Comparison of ENCODE assay signal across 10 mouse cellular contexts in genomic region chr13:29637788-29638187, GRCm38 (mm10).
DNase-seq lines count a peak whose midpoint lies in the region; ATAC-seq and TF ChIP-seq lines count a peak whose summit lies in the region.
"Had no signal": no experiment of that assay in that cellular context is flagged by ENCODE, and none has a peak within 500 bp of the region (broad histone marks: within the 10 kb centered on the region; RNA-seq: fewer than 3 reads in every experiment).

No protein-coding gene starts in this region.

- peak; percentile 99 for TF ChIP-seq EP300 in heart, postnatal 0 days (IDR thresholded peaks at IDR 0.05; ENCODE audit: low read depth)

- no peaks in the 10 kb centered on the region for H3K27me3 ChIP-seq in liver, adult 2 months (ENCODE audit: control insufficient read depth, insufficient read depth, low read length)
- no peaks in the 10 kb centered on the region for H3K27me3 ChIP-seq in liver, embryonic 12.5 days (replicated peaks)
- H3K27me3 ChIP-seq in heart, postnatal 0 days (ENCODE audit: control insufficient read depth, insufficient read depth, low read length), result no peaks in the 10 kb centered on the region
- no peaks in the 10 kb centered on the region for H3K27me3 ChIP-seq in hindbrain, embryonic 13.5 days

- H3K27ac ChIP-seq in liver, adult 2 months (replicated peaks; ENCODE audit: insufficient read depth, low read depth, low read length), result no peak overlapping the region
- H3K27ac ChIP-seq in liver, embryonic 12.5 days, result no peak overlapping the region
- peak overlapping the region; percentile 91 for H3K27ac ChIP-seq in heart, postnatal 0 days (ENCODE audit: low read depth)
- no peak overlapping the region for H3K27ac ChIP-seq in hindbrain, embryonic 13.5 days

- H3K9me3 ChIP-seq in liver, embryonic 12.5 days (replicated peaks), result no peaks in the 10 kb centered on the region
- H3K9me3 ChIP-seq in heart, postnatal 0 days (replicated peaks; ENCODE audit: control insufficient read depth, low read length), result no peaks in the 10 kb centered on the region
- H3K9me3 ChIP-seq in hindbrain, embryonic 13.5 days, result no peaks in the 10 kb centered on the region

- ATAC-seq in liver, embryonic 12.5 days, result no peak
- ATAC-seq in heart, postnatal 0 days (ENCODE audit: insufficient read depth, low read depth), result peak; percentile 88
- ATAC-seq in hindbrain, embryonic 13.5 days (ENCODE audit: low FRiP score), result no peak

- H3K36me3 ChIP-seq in liver, adult 2 months (ENCODE audit: control insufficient read depth, insufficient read depth, low read length), result no peaks in the 10 kb centered on the region
- no peaks in the 10 kb centered on the region for H3K36me3 ChIP-seq in liver, embryonic 12.5 days
- H3K36me3 ChIP-seq in heart, postnatal 0 days (replicated peaks; ENCODE audit: control insufficient read depth, insufficient read depth, low read length), result no peaks in the 10 kb centered on the region
- no peaks in the 10 kb centered on the region for H3K36me3 ChIP-seq in hindbrain, embryonic 13.5 days

- no peak for TF ChIP-seq CTCF in liver, adult 2 months (IDR thresholded peaks at IDR 0.05; ENCODE audit: low read depth, low read length)
- no peak for TF ChIP-seq CTCF in heart, postnatal 0 days (IDR thresholded peaks at IDR 0.05; ENCODE audit: low read depth)

- peak; percentile 40 for DNase-seq in liver, adult 2 months (ENCODE audit: extremely low read depth, low read depth, low spot score)
- DNase-seq in fibroblast of lung, adult 2 months (ENCODE audit: low read depth), result peak; percentile 77
- DNase-seq in heart, postnatal 0 days (ENCODE audit: low spot score), result peak; percentile 91
- peak; percentile 15 for DNase-seq in ovary, postnatal 14 days (ENCODE audit: low spot score)
- DNase-seq in layer of hippocampus, postnatal 36 days, result no peak
- DNase-seq in left cerebral cortex, postnatal 14 days (ENCODE audit: low spot score in 2 of 2), result no peak
- DNase-seq: right cerebral cortex, adult 18-20 months; thymus, postnatal 4 days had no signal

- H3K79me2 ChIP-seq in liver, adult 2 months (ENCODE audit: control insufficient read depth, insufficient read depth, low read length), result peaks cover 4% of the 10 kb centered on the region; the same call in 1 of the 2 replicates

- 56% methylated on average over 6 of the region's 6 CpGs for WGBS in liver, adult 2 months
- WGBS in liver, embryonic 12.5 days (ENCODE audit: insufficient replicate concordance), result 43% methylated on average over 6 of the region's 6 CpGs
- 3% methylated on average over 6 of the region's 6 CpGs for WGBS in heart, postnatal 0 days
- 85% methylated on average over 6 of the region's 6 CpGs for WGBS in hindbrain, embryonic 13.5 days

- H3K4me3 ChIP-seq in liver, adult 2 months (ENCODE audit: insufficient read depth, low read depth, low read length), result no peak overlapping the region
- H3K4me3 ChIP-seq in liver, embryonic 12.5 days, result no peak overlapping the region
- H3K4me3 ChIP-seq in heart, postnatal 0 days (ENCODE audit: low read depth, low read length), result no peak overlapping the region
- H3K4me3 ChIP-seq in hindbrain, embryonic 13.5 days, result no peak overlapping the region

- no peak overlapping the region for H3K9ac ChIP-seq in liver, adult 2 months (ENCODE audit: low read depth, low read length)
- no peak overlapping the region for H3K9ac ChIP-seq in liver, embryonic 12.5 days
- H3K9ac ChIP-seq in heart, postnatal 0 days (replicated peaks; ENCODE audit: low read depth, low read length), result no peak overlapping the region
- H3K9ac ChIP-seq in hindbrain, embryonic 13.5 days, result no peak overlapping the region

- TF ChIP-seq POLR2A in liver, adult 2 months (IDR thresholded peaks at IDR 0.05; ENCODE audit: extremely low read depth, insufficient read depth, low read length), result no peak

- intact Hi-C loops in left cerebral cortex, postnatal 14 days (cut with DNase I), result no loop called here

- peaks cover 9% of the 10 kb centered on the region for H3K4me1 ChIP-seq in liver, adult 2 months (ENCODE audit: control insufficient read depth, insufficient read depth, low read length)
- H3K4me1 ChIP-seq in liver, embryonic 12.5 days, result peaks cover 7% of the 10 kb centered on the region
- H3K4me1 ChIP-seq in heart, postnatal 0 days (ENCODE audit: control insufficient read depth, insufficient read depth), result peaks cover 24% of the 10 kb centered on the region
- no peaks in the 10 kb centered on the region for H3K4me1 ChIP-seq in hindbrain, embryonic 13.5 days (replicated peaks)

- no peak overlapping the region for H3K4me2 ChIP-seq in liver, embryonic 12.5 days
- no peak overlapping the region for H3K4me2 ChIP-seq in heart, postnatal 0 days (ENCODE audit: low read depth, low read length)
- H3K4me2 ChIP-seq in hindbrain, embryonic 13.5 days, result no peak overlapping the region

Comparison
In these comparisons a context has a peak if more than half of its experiments do, and no peak if none do; other contexts are left out.
1. DNase-seq: peak in liver, adult 2 months (single experiment), fibroblast of lung, adult 2 months (single experiment), heart, postnatal 0 days (single experiment) and ovary, postnatal 14 days (single experiment); none in layer of hippocampus, postnatal 36 days (0 of 2) and left cerebral cortex, postnatal 14 days (0 of 2).